8 mouse cellular contexts compared by ENCODE assay signal in genomic region chr11:50325496-50326301, GRCm38 (mm10). TPM values are rescaled to one million over a fixed set of nuclear protein-coding genes. Genes with fewer than 3 reads are reported as not detected.
A peak's percentile ranks its signal among the peaks of the same experiment; 100 is the strongest.
DNase-seq lines count a peak whose midpoint lies in the region; ATAC-seq and TF ChIP-seq lines count a peak whose summit lies in the region.

Gene Canx, minus strand, starts transcription at chr11:50325673.

- DNase-seq in ZHBTc4 (ENCODE audit: low read depth, low spot score) = peak; percentile 99
- peak; percentile 98 for DNase-seq in gastrocnemius, adult 2 months
- DNase-seq in hindbrain, postnatal 0 days (ENCODE audit: low spot score) = peak; percentile 100
- DNase-seq in left cerebral cortex, adult 2 months (ENCODE audit: extremely low spot score in 1 of 2, low spot score in 2 of 2) = peak; percentile 99
- peak; percentile 100 for DNase-seq in right cerebral cortex, adult 2 months (ENCODE audit: low spot score in 2 of 2)
- peak; percentile 98 for DNase-seq in urinary bladder, postnatal 14 days (ENCODE audit: low spot score)

- H3K4me1 ChIP-seq in hindbrain, postnatal 0 days (ENCODE audit: insufficient read depth, low read length) = peaks cover 11% of the 10 kb centered on the region

- peak within 1 kb of the TSS; percentile 84 for H3K4me2 ChIP-seq in hindbrain, postnatal 0 days (ENCODE audit: low read depth, low read length)

- no peaks in the 10 kb centered on the region for H3K9me3 ChIP-seq in hindbrain, postnatal 0 days (ENCODE audit: low read length)

- H3K4me3 ChIP-seq in gastrocnemius, adult 2 months = peak within 1 kb of the TSS; percentile 82
- peak within 1 kb of the TSS; percentile 85 for H3K4me3 ChIP-seq in hindbrain, postnatal 0 days (ENCODE audit: low read length)
- peak within 1 kb of the TSS; percentile 77 for H3K4me3 ChIP-seq in left cerebral cortex, adult 2 months

- ATAC-seq in common myeloid progenitor, adult 5-6 weeks (replicated peaks; ENCODE audit: low read depth, poor library complexity, severe bottlenecking) = peak; percentile 98
- ATAC-seq in hindbrain, postnatal 0 days = peak; percentile 100
- ATAC-seq in megakaryocyte, adult 5-6 weeks (ENCODE audit: poor library complexity, severe bottlenecking) = peak; percentile 97

- intact Hi-C loops in gastrocnemius, adult 2 months (cut with DNase I) = loop anchor here (2.0 to 5.0 kb wide), 3 partner anchors 33 to 52 kb away; partner anchors contain the start of genes Hnrnph1 and Maml1
- intact Hi-C loops in left cerebral cortex, adult 2 months (cut with DNase I) = loop anchor here (2.0 to 5.0 kb wide), 3 partner anchors 33 to 52 kb away; partner anchors contain the start of genes Hnrnph1 and Maml1

- TF ChIP-seq CTCF in gastrocnemius, adult 2 months (IDR thresholded peaks at IDR 0.05) = no peak
- peak; percentile 37 for TF ChIP-seq CTCF in hindbrain, postnatal 0 days (IDR thresholded peaks at IDR 0.05; ENCODE audit: low read depth)
- no peak; the same call in 1 of the 2 replicates for TF ChIP-seq CTCF in left cerebral cortex, adult 2 months (IDR thresholded peaks at IDR 0.05)

- no peaks in the 10 kb centered on the region for H3K36me3 ChIP-seq in hindbrain, postnatal 0 days (ENCODE audit: insufficient read depth, low read length)

- under 1% methylated on average over 64 of the region's 64 CpGs for WGBS in hindbrain, postnatal 0 days

- peak within 1 kb of the TSS; percentile 96 for H3K27ac ChIP-seq in gastrocnemius, adult 2 months
- H3K27ac ChIP-seq in hindbrain, postnatal 0 days = peak within 1 kb of the TSS; percentile 95
- peak within 1 kb of the TSS; percentile 98 for H3K27ac ChIP-seq in left cerebral cortex, adult 2 months

- no peaks in the 10 kb centered on the region for H3K27me3 ChIP-seq in hindbrain, postnatal 0 days (ENCODE audit: insufficient read depth, low read length)

- peak within 1 kb of the TSS; percentile 96 for H3K9ac ChIP-seq in hindbrain, postnatal 0 days (replicated peaks; ENCODE audit: low read length)

RNA-seq across cellular contexts. Expression of gene Canx, which starts in this region (rescaled TPM):
- 1,004 and 1,241 TPM in 2 replicates for total RNA-seq in common myeloid progenitor, adult 5-6 weeks (2017)
- 100 to 1,000 TPM in 1 of 2 experiments, 10 to 100 TPM in 1; 94.2 to 123 TPM for total RNA-seq in gastrocnemius, adult 2 months (2021)
- total RNA-seq in hindbrain, postnatal 0 days (2014; rRNA removed) = 174 and 197 TPM in 2 replicates
- polyA plus RNA-seq in hindbrain, postnatal 0 days (2015; fragmentation: Nextera tagmentation; extraction: Ambion mirVana) = 254 and 259 TPM in 2 replicates
- total RNA-seq in left cerebral cortex, adult 2 months (2021) = 100 to 1,000 TPM; 387 to 418 TPM
- total RNA-seq in megakaryocyte, adult 5-6 weeks (2015) = 242 and 264 TPM in 2 replicates
- total RNA-seq in megakaryocyte, adult 5-6 weeks (2017) = 684 and 685 TPM in 2 replicates

Comparison
In these comparisons a context has a peak if more than half of its experiments do, and no peak if none do; other contexts are left out.
1. Peak in every context shown above with its lines: DNase-seq, ATAC-seq, H3K4me3 ChIP-seq and H3K27ac ChIP-seq.